Mouse (Mus musculus): Measurements from ENCODE around the gene Bex6. TPM values are rescaled to one million over a fixed set of nuclear protein-coding genes. Genes with fewer than 3 reads are reported as not detected.
A peak's percentile ranks its signal among the peaks of the same experiment; 100 is the strongest.

Gene Bex6
- polyA plus RNA-seq, 1 experiment from 2014 or later: not detected

GRCm38 (mm10) chr16:32190011-32190441, 10.4 kb downstream of the Bex6 start:
- Histone ChIP-seq H3K36me3 (ENCODE audit: control insufficient read depth, insufficient read depth, low read length) (no peaks in the 10 kb centered on the region), H3K27me3 (replicated peaks; ENCODE audit: control insufficient read depth, insufficient read depth, low read length) (no peaks in the 10 kb centered on the region), H3K4me2 (ENCODE audit: low read length) (no peak overlapping the region), H3K9me3 (ENCODE audit: control insufficient read depth, low read length) (no peaks in the 10 kb centered on the region), H3K9ac (ENCODE audit: low read depth, low read length) (no peak overlapping the region), H3K27ac (ENCODE audit: low read depth, low read length) (no peak overlapping the region), H3K4me3 (ENCODE audit: low read length) (no peak overlapping the region), H3K4me1 (ENCODE audit: control insufficient read depth, insufficient read depth, low read depth, low read length) (no peaks in the 10 kb centered on the region)
- 65% methylated on average over 12 of the region's 12 CpGs for WGBS
- no peak for ATAC-seq

DNA sequence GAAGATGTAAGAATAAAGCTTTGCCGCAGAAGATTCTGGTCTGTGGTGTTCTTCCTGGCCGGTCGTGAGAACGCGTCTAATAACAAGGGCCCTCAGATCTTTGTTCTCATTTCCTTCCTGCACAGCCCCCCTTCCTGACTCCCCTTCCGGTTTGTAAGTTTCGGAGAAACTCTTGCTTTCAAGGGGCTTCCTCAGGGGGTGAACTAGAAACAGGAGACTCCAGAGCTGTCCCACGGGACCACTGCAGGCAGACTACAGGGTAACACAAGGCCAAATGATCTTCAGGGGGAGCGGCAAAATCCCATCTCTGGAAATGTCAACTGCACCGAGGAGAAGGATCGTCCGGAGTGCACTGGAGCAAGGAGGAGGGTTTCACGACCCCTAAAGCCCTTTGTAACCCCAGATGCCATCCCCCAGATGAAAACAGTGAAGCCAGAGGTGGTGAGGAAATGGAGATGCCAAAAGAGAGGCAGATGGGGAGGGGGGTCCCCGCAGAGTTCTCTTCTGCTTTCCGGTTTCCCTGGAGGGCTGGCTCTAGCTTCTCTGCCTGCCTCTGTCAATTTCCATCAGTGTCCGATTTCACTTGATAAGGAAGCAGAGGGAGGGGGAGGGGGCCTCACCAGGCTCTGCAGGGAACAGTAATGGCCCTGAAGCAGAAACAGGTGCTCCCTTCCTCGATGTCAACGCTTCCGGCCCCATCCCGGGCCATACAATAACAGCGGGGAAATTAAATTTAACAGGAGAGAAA, 20.8 kb downstream of the Bex6 start:
- 0 out of 2 replicates have a peak, but pooled peaks have one; percentile 27 for ATAC-seq
- Histone ChIP-seq H3K36me3 (ENCODE audit: control insufficient read depth, insufficient read depth, low read length) (no peaks in the 10 kb centered on the region), H3K4me3 (ENCODE audit: low read length) (peak overlapping the region; percentile 15), H3K27ac (ENCODE audit: low read depth, low read length) (peak overlapping the region; percentile 46; the same call in 1 of the 2 replicates), H3K9ac (ENCODE audit: low read depth, low read length) (peak overlapping the region; percentile 11; the same call in 1 of the 2 replicates), H3K9me3 (ENCODE audit: control insufficient read depth, low read length) (no peaks in the 10 kb centered on the region), H3K4me2 (ENCODE audit: low read length) (peak overlapping the region; percentile 44), H3K27me3 (replicated peaks; ENCODE audit: control insufficient read depth, insufficient read depth, low read length) (no peaks in the 10 kb centered on the region), H3K4me1 (ENCODE audit: control insufficient read depth, insufficient read depth, low read depth, low read length) (peaks cover 3% of the 10 kb centered on the region; the same call in 1 of the 2 replicates)
- 51% methylated on average over 21 of the region's 21 CpGs for WGBS

GRCm38 (mm10) chr16:32201004-32201325, 21.3 kb downstream of the Bex6 start:
- 33% methylated on average over 9 of the region's 9 CpGs for WGBS
- Histone ChIP-seq H3K4me2 (ENCODE audit: low read length) (peak overlapping the region; percentile 44), H3K27ac (ENCODE audit: low read depth, low read length) (no peak overlapping the region), H3K9ac (ENCODE audit: low read depth, low read length) (peak overlapping the region; percentile 10; the same call in 1 of the 2 replicates), H3K36me3 (ENCODE audit: control insufficient read depth, insufficient read depth, low read length) (no peaks in the 10 kb centered on the region), H3K9me3 (ENCODE audit: control insufficient read depth, low read length) (no peaks in the 10 kb centered on the region), H3K4me3 (ENCODE audit: low read length) (peak overlapping the region; percentile 15; the same call in 1 of the 2 replicates), H3K4me1 (ENCODE audit: control insufficient read depth, insufficient read depth, low read depth, low read length) (peaks cover 3% of the 10 kb centered on the region; the same call in 1 of the 2 replicates), H3K27me3 (replicated peaks; ENCODE audit: control insufficient read depth, insufficient read depth, low read length) (no peaks in the 10 kb centered on the region)
- 0 out of 2 replicates have a peak, but pooled peaks have one; percentile 9 for ATAC-seq

DNA sequence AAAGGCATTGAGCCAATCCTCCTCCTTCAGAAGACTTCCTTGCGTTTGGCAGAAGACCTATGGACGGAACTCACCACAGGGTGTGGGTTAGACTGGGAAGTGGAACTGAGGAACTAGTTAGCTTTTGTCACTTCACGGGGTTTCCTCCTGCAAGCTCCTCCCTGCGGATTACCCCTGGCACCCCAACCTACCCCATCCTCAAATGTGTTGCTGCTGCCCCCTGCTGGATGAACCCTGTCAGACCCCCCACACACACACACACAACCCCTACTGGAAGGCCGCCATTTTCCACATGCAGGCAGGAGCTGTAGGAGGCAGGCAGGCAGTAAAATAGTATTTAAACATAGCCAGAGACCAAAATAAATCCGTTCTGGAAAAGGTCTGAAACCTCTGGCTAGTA, 23.1 kb downstream of the Bex6 start:
- no peak overlapping the region for H3K4me2 ChIP-seq (ENCODE audit: low read length)
- no peak overlapping the region for H3K27ac ChIP-seq (ENCODE audit: low read depth, low read length)
- no peaks in the 10 kb centered on the region for H3K9me3 ChIP-seq (ENCODE audit: control insufficient read depth, low read length)
- ATAC-seq: no peak
- no peak overlapping the region for H3K4me3 ChIP-seq (ENCODE audit: low read length)
- no peaks in the 10 kb centered on the region for H3K36me3 ChIP-seq (ENCODE audit: control insufficient read depth, insufficient read depth, low read length)
- peaks cover 3% of the 10 kb centered on the region; the same call in 1 of the 2 replicates for H3K4me1 ChIP-seq (ENCODE audit: control insufficient read depth, insufficient read depth, low read depth, low read length)
- no peaks in the 10 kb centered on the region for H3K27me3 ChIP-seq (replicated peaks; ENCODE audit: control insufficient read depth, insufficient read depth, low read length)
- WGBS: 80% methylated on average over 6 of the region's 6 CpGs
- no peak overlapping the region for H3K9ac ChIP-seq (ENCODE audit: low read depth, low read length)

- Histone ChIP-seq H3K4me1 (ENCODE audit: control insufficient read depth, insufficient read depth, low read depth, low read length) (peaks cover 3% of the 10 kb centered on the region; the same call in 1 of the 2 replicates), H3K27ac (ENCODE audit: low read depth, low read length) (no peak overlapping the region), H3K4me3 (ENCODE audit: low read length) (no peak overlapping the region), H3K9ac (ENCODE audit: low read depth, low read length) (no peak overlapping the region), H3K4me2 (ENCODE audit: low read length) (no peak overlapping the region), H3K27me3 (replicated peaks; ENCODE audit: control insufficient read depth, insufficient read depth, low read length) (no peaks in the 10 kb centered on the region), H3K9me3 (ENCODE audit: control insufficient read depth, low read length) (peaks cover 6% of the 10 kb centered on the region; the same call in 1 of the 2 replicates), H3K36me3 (ENCODE audit: control insufficient read depth, insufficient read depth, low read length) (no peaks in the 10 kb centered on the region)
- WGBS: 61% methylated on average over 3 of the region's 3 CpGs
- no peak for ATAC-seq
These were observed 25.3 kb downstream of the Bex6 start for GRCm38 (mm10) chr16:32204902-32205301.

DNA sequence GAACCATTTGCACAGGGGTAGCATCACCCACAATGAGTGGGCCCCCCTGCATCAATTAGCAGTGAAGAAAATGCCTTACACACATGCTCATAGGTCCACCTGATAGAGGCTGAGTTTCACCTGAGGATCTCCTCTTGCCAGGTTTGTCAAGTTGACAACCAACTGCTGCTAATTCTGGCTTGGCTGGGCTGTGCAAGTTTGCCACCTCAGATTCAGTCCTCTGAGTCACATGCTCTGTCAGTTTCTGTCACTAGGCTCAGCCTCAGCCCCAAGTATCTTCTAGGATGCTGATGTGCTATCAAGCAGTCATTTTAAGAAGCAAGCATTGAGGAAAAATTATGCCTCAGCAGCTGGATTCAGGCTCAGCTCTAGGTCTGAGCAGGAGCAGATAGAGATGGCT, 34.5 kb downstream of the Bex6 start:
- no peak for ATAC-seq
- H3K27ac ChIP-seq (ENCODE audit: low read depth, low read length): no peak overlapping the region
- H3K9me3 ChIP-seq (ENCODE audit: control insufficient read depth, low read length): peaks cover 6% of the 10 kb centered on the region; the same call in 1 of the 2 replicates
- no peak overlapping the region for H3K4me2 ChIP-seq (ENCODE audit: low read length)
- H3K36me3 ChIP-seq (ENCODE audit: control insufficient read depth, insufficient read depth, low read length): no peaks in the 10 kb centered on the region
- H3K4me1 ChIP-seq (ENCODE audit: control insufficient read depth, insufficient read depth, low read depth, low read length): no peaks in the 10 kb centered on the region
- no peak overlapping the region for H3K4me3 ChIP-seq (ENCODE audit: low read length)
- H3K9ac ChIP-seq (ENCODE audit: low read depth, low read length): no peak overlapping the region
- no peaks in the 10 kb centered on the region for H3K27me3 ChIP-seq (replicated peaks; ENCODE audit: control insufficient read depth, insufficient read depth, low read length)

DNA sequence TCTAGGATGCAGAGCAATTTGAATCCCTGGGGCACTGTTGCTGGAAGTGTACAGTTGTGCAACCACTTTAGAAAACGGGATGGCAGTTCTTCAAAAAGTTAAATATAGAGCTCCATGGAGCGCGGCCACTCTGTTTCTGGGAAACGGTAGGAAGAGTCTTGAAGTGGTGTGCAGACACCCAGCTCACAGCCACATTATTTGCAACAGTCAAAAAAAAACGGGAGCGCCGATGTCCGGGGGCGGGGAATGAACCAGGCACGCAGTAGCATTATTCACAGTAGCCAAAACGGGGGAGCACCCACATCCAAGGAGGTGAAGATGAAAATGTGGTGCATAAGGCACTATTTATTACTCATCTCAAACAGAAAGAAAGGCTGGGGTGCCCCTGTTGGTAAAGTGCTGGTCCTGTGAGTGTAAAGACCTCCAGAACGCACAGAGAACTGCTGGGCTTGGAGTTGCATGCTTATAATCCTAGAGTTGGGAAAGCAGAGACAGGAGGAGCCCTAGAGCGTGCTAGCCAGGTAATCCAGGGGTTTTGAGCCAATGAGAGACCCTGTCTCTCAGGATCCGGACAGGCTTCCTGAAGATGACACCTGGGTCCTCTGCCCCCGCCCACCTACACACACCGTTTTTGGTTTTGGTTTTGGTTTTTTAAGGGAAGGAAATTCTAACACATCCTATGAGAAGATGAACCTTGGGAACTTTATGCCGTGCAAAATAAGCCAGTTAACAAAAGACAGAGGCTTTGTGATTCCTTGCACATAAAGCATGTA, 35.4 kb downstream of the Bex6 start:
- Histone ChIP-seq H3K4me2 (ENCODE audit: low read length) (no peak overlapping the region), H3K27ac (ENCODE audit: low read depth, low read length) (no peak overlapping the region), H3K4me3 (ENCODE audit: low read length) (no peak overlapping the region), H3K36me3 (ENCODE audit: control insufficient read depth, insufficient read depth, low read length) (no peaks in the 10 kb centered on the region), H3K4me1 (ENCODE audit: control insufficient read depth, insufficient read depth, low read depth, low read length) (no peaks in the 10 kb centered on the region), H3K27me3 (replicated peaks; ENCODE audit: control insufficient read depth, insufficient read depth, low read length) (no peaks in the 10 kb centered on the region), H3K9ac (ENCODE audit: low read depth, low read length) (no peak overlapping the region), H3K9me3 (ENCODE audit: control insufficient read depth, low read length) (no peaks in the 10 kb centered on the region)
- ATAC-seq: no peak
- WGBS: 82% methylated on average over 17 of the region's 17 CpGs

DNA sequence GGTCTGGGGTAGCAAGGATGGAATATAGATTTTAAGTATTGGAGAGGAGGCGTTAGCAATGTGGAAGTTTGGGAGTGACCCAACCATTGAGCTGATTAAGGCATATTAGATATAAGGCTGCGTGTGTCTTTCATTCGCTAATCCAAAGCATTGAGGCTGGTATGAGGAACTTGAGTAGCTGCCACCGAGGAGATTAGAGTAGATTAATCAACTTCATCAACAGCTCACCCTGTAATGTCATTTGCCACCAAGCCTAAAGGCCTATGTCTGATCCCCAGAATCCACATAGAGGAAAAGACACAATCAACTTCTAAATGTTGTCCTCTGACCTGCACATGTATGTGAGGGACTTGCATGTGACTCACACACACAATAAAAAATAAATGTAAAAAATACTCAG, 42.2 kb downstream of the Bex6 start:
- no peaks in the 10 kb centered on the region for H3K4me1 ChIP-seq (ENCODE audit: control insufficient read depth, insufficient read depth, low read depth, low read length)
- no peak for ATAC-seq
- H3K4me2 ChIP-seq (ENCODE audit: low read length): no peak overlapping the region
- no peaks in the 10 kb centered on the region for H3K36me3 ChIP-seq (ENCODE audit: control insufficient read depth, insufficient read depth, low read length)
- no peak overlapping the region for H3K4me3 ChIP-seq (ENCODE audit: low read length)
- no peak overlapping the region for H3K27ac ChIP-seq (ENCODE audit: low read depth, low read length)
- no peak overlapping the region for H3K9ac ChIP-seq (ENCODE audit: low read depth, low read length)
- H3K27me3 ChIP-seq (replicated peaks; ENCODE audit: control insufficient read depth, insufficient read depth, low read length): no peaks in the 10 kb centered on the region
- WGBS: 83% methylated on average over 4 of the region's 4 CpGs
- no peaks in the 10 kb centered on the region for H3K9me3 ChIP-seq (ENCODE audit: control insufficient read depth, low read length)

GRCm38 (mm10) chr16:32222399-32222798, 42.8 kb downstream of the Bex6 start:
- H3K9me3 ChIP-seq (ENCODE audit: control insufficient read depth, low read length): no peaks in the 10 kb centered on the region
- ATAC-seq: no peak

More at GRCm38 (mm10) chr16:32222399-32222798, 42.8 kb downstream of the Bex6 start:
- Histone ChIP-seq H3K4me1 (ENCODE audit: control insufficient read depth, insufficient read depth, low read depth, low read length) (no peaks in the 10 kb centered on the region), H3K9ac (ENCODE audit: low read depth, low read length) (no peak overlapping the region), H3K27me3 (replicated peaks; ENCODE audit: control insufficient read depth, insufficient read depth, low read length) (no peaks in the 10 kb centered on the region), H3K4me2 (ENCODE audit: low read length) (no peak overlapping the region), H3K36me3 (ENCODE audit: control insufficient read depth, insufficient read depth, low read length) (no peaks in the 10 kb centered on the region), H3K27ac (ENCODE audit: low read depth, low read length) (no peak overlapping the region), H3K4me3 (ENCODE audit: low read length) (no peak overlapping the region)
